Mouse (Mus musculus) midbrain, embryonic 14.5 days (tissue): ENCODE measurements at regions not wholly inside any gene's neighbourhood (a gene's known extent, or its start where the extent isn't known, plus 50 kb on each side); places are given as distances from the start of the nearest gene placed in this dataset.

Experiments
- ATAC-seq: fragments of 200-750 bp; cut with Nextera tagmentation; 2 replicates; pipeline ENCODE4 v1.8.0; 2017; ENCODE audit warnings: moderate number of reproducible peaks, moderate library complexity; ENCODE audit not compliant: low FRiP score, low TSS enrichment
- DNase-seq: peaks from one replicate; pipeline ENCODE4 v3.0.0-alpha.2; 2015
- H3K27ac ChIP-seq: fragments of 300-500 bp; sonication (generic); replicated peaks from 2 replicates; pipeline ENCODE4 v1.5.1; 2014; ENCODE audit warnings: mild to moderate bottlenecking, low read depth, low read length, moderate library complexity
- H3K27me3 ChIP-seq: fragments of 300-500 bp; sonication (generic); 2 replicates; pipeline ENCODE4 v1.6.1; 2014; ENCODE audit warnings: low read length, control low read depth, mixed read lengths; ENCODE audit not compliant: control insufficient read depth, insufficient read depth
- H3K36me3 ChIP-seq: fragments of 300-500 bp; sonication (generic); 2 replicates; pipeline ENCODE4 v1.6.1; 2014; ENCODE audit warnings: low read length, control low read depth; ENCODE audit not compliant: control insufficient read depth, insufficient read depth
- H3K4me1 ChIP-seq: fragments of 300-500 bp; sonication (generic); 2 replicates; pipeline ENCODE4 v1.6.1; 2014; ENCODE audit warnings: mild to moderate bottlenecking, antibody characterized with exemption, low read length, control low read depth; ENCODE audit not compliant: control insufficient read depth, insufficient read depth
- H3K4me2 ChIP-seq: fragments of 300-500 bp; sonication (generic); 2 replicates; pipeline ENCODE4 v1.6.1; 2014; ENCODE audit warnings: mild to moderate bottlenecking, low read length, moderate library complexity
- H3K4me3 ChIP-seq: fragments of 300-500 bp; sonication (generic); replicated peaks from 2 replicates; pipeline ENCODE4 v1.5.1; 2014; ENCODE audit warnings: low read depth, low read length
- H3K9ac ChIP-seq: fragments of 300-500 bp; sonication (generic); replicated peaks from 2 replicates; pipeline ENCODE4 v1.6.1; 2014; ENCODE audit warnings: mild to moderate bottlenecking, low read length, moderate library complexity
- H3K9me3 ChIP-seq: fragments of 300-500 bp; sonication (generic); 2 replicates; pipeline ENCODE4 v1.6.1; 2016; ENCODE audit warnings: low read length, control low read depth, mixed read lengths; ENCODE audit not compliant: control insufficient read depth
- WGBS: fragments of 180-500 bp; shearing (Covaris S2); extraction: QIAGEN DNeasy Blood & Tissue Kit; methylation state at CpG from one replicate; pipeline ENCODE4 v1.1.7; 2014; 5-methylcytosine and 5-hydroxymethylcytosine counted together

- no peaks in the 10 kb centered on the region for H3K4me1 ChIP-seq
- no peaks in the 10 kb centered on the region for H3K27me3 ChIP-seq
- no peak for DNase-seq
- no peak for ATAC-seq
- H3K9ac ChIP-seq: no peak overlapping the region
- H3K27ac ChIP-seq: no peak overlapping the region
- 79% methylated on average over 10 of the region's 10 CpGs for WGBS
- no peaks in the 10 kb centered on the region for H3K36me3 ChIP-seq
- H3K4me3 ChIP-seq: no peak overlapping the region
- H3K4me2 ChIP-seq: no peak overlapping the region
- H3K9me3 ChIP-seq: no peaks in the 10 kb centered on the region
Observed at GRCm38 (mm10) chr15:51071132-51071656, 2813.5 kb upstream of the Gm7489 start.

GRCm38 (mm10) chr15:51073678-51074077, 2811.0 kb upstream of the Gm7489 start:
- H3K9me3 ChIP-seq: no peaks in the 10 kb centered on the region
- no peaks in the 10 kb centered on the region for H3K27me3 ChIP-seq
- H3K36me3 ChIP-seq: no peaks in the 10 kb centered on the region
- no peak overlapping the region for H3K27ac ChIP-seq
- H3K9ac ChIP-seq: no peak overlapping the region
- no peak for ATAC-seq
- no peak overlapping the region for H3K4me3 ChIP-seq
- 83% methylated on average over 6 of the region's 6 CpGs for WGBS
- no peak for DNase-seq
- no peaks in the 10 kb centered on the region for H3K4me1 ChIP-seq
- H3K4me2 ChIP-seq: no peak overlapping the region

- WGBS: 96% methylated on average over 7 of the region's 7 CpGs
- H3K36me3 ChIP-seq: no peaks in the 10 kb centered on the region
- H3K4me1 ChIP-seq: no peaks in the 10 kb centered on the region
- ATAC-seq: no peak
- H3K4me3 ChIP-seq: no peak overlapping the region
- no peak overlapping the region for H3K27ac ChIP-seq
- H3K9ac ChIP-seq: no peak overlapping the region
- H3K4me2 ChIP-seq: no peak overlapping the region
- DNase-seq: no peak
- no peaks in the 10 kb centered on the region for H3K27me3 ChIP-seq
- H3K9me3 ChIP-seq: no peaks in the 10 kb centered on the region
Observed at GRCm38 (mm10) chr15:51074196-51074595, 2810.5 kb upstream of the Gm7489 start.

DNA sequence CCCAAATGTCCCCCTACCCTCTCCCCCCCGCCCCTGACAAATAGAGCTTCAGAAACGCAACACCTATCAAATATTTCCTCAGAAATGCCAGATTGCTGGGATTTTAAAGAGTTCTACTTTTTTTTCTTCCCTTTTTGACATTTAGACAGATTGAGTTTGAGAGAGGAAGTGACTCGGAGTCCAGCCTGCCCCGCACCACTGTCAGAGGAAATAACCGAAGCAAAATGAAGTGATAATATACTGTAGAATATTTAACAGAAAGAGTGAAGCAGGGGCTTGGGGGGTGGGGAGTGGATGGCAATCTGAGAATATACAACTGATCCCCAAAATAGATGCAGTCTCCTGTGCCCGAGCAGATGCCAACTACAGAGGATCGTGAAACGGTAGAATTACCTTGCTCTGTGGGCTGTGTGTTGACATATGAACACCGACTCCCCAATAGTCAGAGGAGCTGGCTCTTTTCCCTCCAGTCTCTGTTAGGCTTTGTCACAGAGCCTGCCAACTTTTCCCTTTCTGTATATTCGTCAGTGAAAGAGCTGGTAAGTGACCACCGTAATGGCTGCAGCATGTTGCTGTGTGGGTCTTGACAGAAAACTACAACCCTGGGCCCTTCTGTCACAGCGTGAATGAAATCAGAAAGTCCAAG, 2800.9 kb upstream of the Gm7489 start:
- H3K27me3 ChIP-seq: no peaks in the 10 kb centered on the region
- ATAC-seq (no peak), DNase-seq (no peak)
- H3K9me3 ChIP-seq: no peaks in the 10 kb centered on the region
- H3K27ac ChIP-seq: no peak overlapping the region
- H3K4me1 ChIP-seq: no peaks in the 10 kb centered on the region
- no peak overlapping the region for H3K9ac ChIP-seq
- H3K36me3 ChIP-seq: no peaks in the 10 kb centered on the region
- no peak overlapping the region for H3K4me2 ChIP-seq
- 84% methylated on average over 12 of the region's 12 CpGs for WGBS
- H3K4me3 ChIP-seq: no peak overlapping the region

GRCm38 (mm10) chr15:51092936-51093335, 2791.8 kb upstream of the Gm7489 start:
- no peak overlapping the region for H3K9ac ChIP-seq

GRCm38 (mm10) chr15:51103948-51104347, 2780.8 kb upstream of the Gm7489 start:
- no peak for DNase-seq
- no peak; the same call in 1 of the 2 replicates for ATAC-seq
- H3K9me3 ChIP-seq: no peaks in the 10 kb centered on the region
- H3K9ac ChIP-seq: no peak overlapping the region; the same call in 1 of the 2 replicates
- no peaks in the 10 kb centered on the region for H3K27me3 ChIP-seq
- no peak overlapping the region for H3K27ac ChIP-seq
- 0 out of 2 replicates have a peak, but pooled peaks cover 5% of the 10 kb centered on the region for H3K4me1 ChIP-seq
- 67% methylated on average over 7 of the region's 7 CpGs for WGBS
- no peaks in the 10 kb centered on the region for H3K36me3 ChIP-seq
- peak overlapping the region; percentile 42 for H3K4me2 ChIP-seq
- H3K4me3 ChIP-seq: no peak overlapping the region

More at GRCm38 (mm10) chr15:51092936-51093335, 2791.8 kb upstream of the Gm7489 start:
- H3K27ac ChIP-seq: no peak overlapping the region
- 90% methylated on average over 7 of the region's 7 CpGs for WGBS
- H3K4me1 ChIP-seq: no peaks in the 10 kb centered on the region
- DNase-seq: no peak
- H3K9me3 ChIP-seq: no peaks in the 10 kb centered on the region
- H3K4me3 ChIP-seq: no peak overlapping the region
- no peak overlapping the region for H3K4me2 ChIP-seq
- ATAC-seq: no peak
- no peaks in the 10 kb centered on the region for H3K36me3 ChIP-seq
- H3K27me3 ChIP-seq: no peaks in the 10 kb centered on the region

DNA sequence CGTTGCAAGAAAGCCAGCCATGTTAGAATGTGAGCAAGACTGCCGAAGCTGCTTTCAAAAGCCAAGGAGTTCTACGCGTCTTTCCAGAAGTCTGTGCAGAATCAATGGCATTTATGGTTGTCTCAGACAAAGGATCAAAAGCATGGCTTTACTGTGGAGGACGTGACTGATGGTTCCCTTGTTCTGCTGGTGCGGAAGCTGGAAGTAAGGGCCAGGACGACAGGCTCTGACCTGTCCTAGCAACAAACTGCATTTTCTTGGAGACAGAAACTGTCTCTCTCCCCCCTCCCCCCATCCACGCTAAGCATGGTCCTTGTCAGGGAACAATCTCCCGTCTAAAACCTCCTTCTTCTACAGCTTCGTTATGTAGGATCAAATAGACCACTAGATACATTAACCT, 2780.3 kb upstream of the Gm7489 start:
- Histone ChIP-seq H3K27ac (no peak overlapping the region), H3K36me3 (no peaks in the 10 kb centered on the region), H3K27me3 (no peaks in the 10 kb centered on the region), H3K9ac (no peak overlapping the region; the same call in 1 of the 2 replicates), H3K4me2 (peak overlapping the region; percentile 42), H3K4me3 (no peak overlapping the region; the same call in 1 of the 2 replicates), H3K9me3 (no peaks in the 10 kb centered on the region), H3K4me1 (0 out of 2 replicates have a peak, but pooled peaks cover 5% of the 10 kb centered on the region)
- ATAC-seq (peak; percentile 58; the same call in 1 of the 2 replicates), DNase-seq (peak; percentile 63)
- WGBS: 5% methylated on average over 10 of the region's 10 CpGs

GRCm38 (mm10) chr15:51104796-51105195, 2779.9 kb upstream of the Gm7489 start:
- no peak overlapping the region for H3K4me3 ChIP-seq
- 0 out of 2 replicates have a peak, but pooled peaks cover 5% of the 10 kb centered on the region for H3K4me1 ChIP-seq
- no peak overlapping the region for H3K9ac ChIP-seq
- DNase-seq: peak; percentile 32
- ATAC-seq: 0 out of 2 replicates have a peak, but pooled peaks have one; percentile 34
- peak overlapping the region; percentile 42 for H3K4me2 ChIP-seq
- no peaks in the 10 kb centered on the region for H3K27me3 ChIP-seq
- WGBS: 70% methylated on average over 5 of the region's 5 CpGs
- H3K36me3 ChIP-seq: no peaks in the 10 kb centered on the region
- no peaks in the 10 kb centered on the region for H3K9me3 ChIP-seq
- H3K27ac ChIP-seq: no peak overlapping the region
